Comparison of ENCODE assay signal across 34 mouse cellular contexts in the genomic region with DNA sequence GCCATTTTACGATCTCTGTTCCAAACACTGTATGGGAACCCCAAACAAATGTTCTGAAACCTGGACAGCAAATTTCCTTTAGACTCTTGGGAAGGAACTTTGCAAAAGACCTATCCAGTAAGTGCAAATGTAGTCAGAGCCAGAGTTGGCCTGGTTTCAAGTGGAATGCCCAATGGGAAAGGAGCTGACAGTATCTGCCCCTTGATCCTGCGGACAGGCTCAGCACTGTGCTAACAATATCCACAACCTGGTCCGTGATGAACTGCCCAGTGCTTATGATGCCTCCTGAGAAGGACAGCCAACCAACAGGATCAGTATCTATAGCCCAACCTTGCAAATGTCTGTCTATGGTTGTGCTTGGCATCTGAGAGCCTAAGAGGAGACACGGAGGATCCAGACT. TPM values are rescaled to one million over a fixed set of nuclear protein-coding genes. Genes with fewer than 3 reads are reported as not detected.
DNase-seq lines count a peak whose midpoint lies in the region; ATAC-seq and TF ChIP-seq lines count a peak whose summit lies in the region.
"Had no signal": no experiment of that assay in that cellular context is flagged by ENCODE, and none has a peak within 500 bp of the region (broad histone marks: within the 10 kb centered on the region; RNA-seq: fewer than 3 reads in every experiment).

No protein-coding gene starts in this region.

- intact Hi-C loops in left cerebral cortex, adult 2 months (cut with DNase I): no loop called here

- TF ChIP-seq EP300 in liver, embryonic 14.5 days (IDR thresholded peaks at IDR 0.05; ENCODE audit: low read depth): no peak

- no peaks in the 10 kb centered on the region for H3K9me3 ChIP-seq in intestine, embryonic 16.5 days (ENCODE audit: control insufficient read depth, low read length)
- no peaks in the 10 kb centered on the region for H3K9me3 ChIP-seq in intestine, postnatal 0 days (ENCODE audit: control insufficient read depth)
- no peaks in the 10 kb centered on the region for H3K9me3 ChIP-seq in liver, embryonic 14.5 days (ENCODE audit: control insufficient read depth, low read length)
- no peaks in the 10 kb centered on the region for H3K9me3 ChIP-seq in liver, embryonic 12.5 days (replicated peaks)
- no peaks in the 10 kb centered on the region for H3K9me3 ChIP-seq in liver, embryonic 16.5 days (replicated peaks; ENCODE audit: control insufficient read depth, low read length)
- H3K9me3 ChIP-seq: embryonic facial prominence, embryonic 10.5 days; forebrain, embryonic 15.5 days; G1E; heart, embryonic 13.5 days; hindbrain, embryonic 12.5 days had no signal

- no peak for ATAC-seq in intestine, embryonic 16.5 days
- no peak for ATAC-seq in intestine, postnatal 0 days
- ATAC-seq in liver, embryonic 14.5 days (ENCODE audit: insufficient read depth): no peak
- no peak for ATAC-seq in liver, embryonic 12.5 days
- peak; percentile 61 for ATAC-seq in liver, embryonic 16.5 days (ENCODE audit: low read depth)
- ATAC-seq: forebrain, embryonic 15.5 days; Patski had no signal

- H3K4me3 ChIP-seq in intestine, embryonic 16.5 days (ENCODE audit: low read length): no peak overlapping the region
- H3K4me3 ChIP-seq in intestine, postnatal 0 days (ENCODE audit: low read depth, low read length): no peak overlapping the region
- no peak overlapping the region for H3K4me3 ChIP-seq in liver, embryonic 14.5 days (ENCODE audit: insufficient read depth in 1 of 2, low read depth in 2 of 2, low read length in 2 of 2)
- H3K4me3 ChIP-seq in liver, embryonic 12.5 days: no peak overlapping the region
- H3K4me3 ChIP-seq in liver, embryonic 16.5 days (ENCODE audit: low read depth, low read length): no peak overlapping the region
- H3K4me3 ChIP-seq in left cerebral cortex, adult 2 months: no peak overlapping the region
- H3K4me3 ChIP-seq: hindbrain, embryonic 12.5 days had no signal

- peaks cover 10% of the 10 kb centered on the region for H3K4me1 ChIP-seq in intestine, embryonic 16.5 days (ENCODE audit: control insufficient read depth, insufficient read depth, low read length)
- H3K4me1 ChIP-seq in intestine, postnatal 0 days (replicated peaks; ENCODE audit: control insufficient read depth, insufficient read depth, low read length): no peaks in the 10 kb centered on the region
- H3K4me1 ChIP-seq in liver, embryonic 14.5 days (replicated peaks; ENCODE audit: control insufficient read depth in 2 of 2, insufficient read depth in 2 of 2, low read length in 1 of 2): peaks cover 11 to 15% of the 10 kb centered on the region in 2 experiments
- H3K4me1 ChIP-seq in liver, embryonic 12.5 days: peaks cover 36% of the 10 kb centered on the region
- peaks cover 22% of the 10 kb centered on the region for H3K4me1 ChIP-seq in liver, embryonic 16.5 days (ENCODE audit: control insufficient read depth, low read depth, low read length)

- no peak for TF ChIP-seq CTCF in intestine, postnatal 0 days (IDR thresholded peaks at IDR 0.05; ENCODE audit: low read depth)
- TF ChIP-seq CTCF in liver, embryonic 14.5 days (IDR thresholded peaks at IDR 0.05; ENCODE audit: low read depth): no peak
- TF ChIP-seq CTCF in left cerebral cortex, adult 2 months (IDR thresholded peaks at IDR 0.05): no peak

- no peaks in the 10 kb centered on the region for H3K27me3 ChIP-seq in intestine, embryonic 16.5 days (replicated peaks; ENCODE audit: control insufficient read depth, insufficient read depth, low read length)
- no peaks in the 10 kb centered on the region for H3K27me3 ChIP-seq in intestine, postnatal 0 days (replicated peaks; ENCODE audit: control insufficient read depth, insufficient read depth, low read length)
- no peaks in the 10 kb centered on the region for H3K27me3 ChIP-seq in liver, embryonic 14.5 days (ENCODE audit: control insufficient read depth, insufficient read depth, low read length)
- no peaks in the 10 kb centered on the region for H3K27me3 ChIP-seq in liver, embryonic 12.5 days (replicated peaks)
- H3K27me3 ChIP-seq in liver, embryonic 16.5 days (ENCODE audit: control insufficient read depth, insufficient read depth, low read depth, low read length): no peaks in the 10 kb centered on the region
- H3K27me3 ChIP-seq: CH12.LX; forebrain, embryonic 15.5 days; heart, embryonic 13.5 days; hindbrain, embryonic 12.5 days; Patski had no signal

- H3K4me2 ChIP-seq in intestine, embryonic 16.5 days (ENCODE audit: low read depth, low read length): no peak overlapping the region
- H3K4me2 ChIP-seq in intestine, postnatal 0 days (replicated peaks; ENCODE audit: low read depth): no peak overlapping the region; the same call in 1 of the 2 replicates
- peak overlapping the region; percentile 68; the same call in 1 of the 2 replicates for H3K4me2 ChIP-seq in liver, embryonic 14.5 days (ENCODE audit: low read depth)
- no peak overlapping the region for H3K4me2 ChIP-seq in liver, embryonic 12.5 days
- no peak overlapping the region for H3K4me2 ChIP-seq in liver, embryonic 16.5 days (ENCODE audit: low read depth, low read length)

- no peak for DNase-seq in liver, embryonic 14.5 days (ENCODE audit: low read depth in 3 of 3, low spot score in 3 of 3)
- DNase-seq in kidney, postnatal 10 days: peak; percentile 28
- DNase-seq in left cerebral cortex, adult 2 months (ENCODE audit: extremely low spot score in 1 of 2, low spot score in 2 of 2): no peak
- DNase-seq: B cell, adult 2 months; cerebellum, adult 11 months; gastrocnemius, postnatal 10 days; heart, adult 18-20 months; layer of hippocampus, adult 9-11 months; lung, postnatal 4 days; midbrain, embryonic 14.5 days; right cerebral cortex, postnatal 14 days; thymus, adult 2 months; thymus, postnatal 4 days had no signal

- H3K36me3 ChIP-seq in intestine, embryonic 16.5 days (ENCODE audit: control insufficient read depth, insufficient read depth, low read length): no peaks in the 10 kb centered on the region
- H3K36me3 ChIP-seq in intestine, postnatal 0 days (ENCODE audit: control insufficient read depth, insufficient read depth): peaks cover 7% of the 10 kb centered on the region; the same call in 1 of the 2 replicates
- H3K36me3 ChIP-seq in liver, embryonic 14.5 days (replicated peaks; ENCODE audit: control insufficient read depth, insufficient read depth, low read depth): peaks cover 11% of the 10 kb centered on the region
- peaks cover 63% of the 10 kb centered on the region for H3K36me3 ChIP-seq in liver, embryonic 12.5 days
- H3K36me3 ChIP-seq in liver, embryonic 16.5 days (ENCODE audit: control insufficient read depth, insufficient read depth): peaks cover 5% of the 10 kb centered on the region
- H3K36me3 ChIP-seq: forebrain, embryonic 15.5 days had no signal

- 0 out of 2 replicates have a peak overlapping the region, but pooled peaks have one; percentile 68 for H3K27ac ChIP-seq in intestine, embryonic 16.5 days (ENCODE audit: low read length)
- no peak overlapping the region for H3K27ac ChIP-seq in intestine, postnatal 0 days (ENCODE audit: low read depth, low read length)
- H3K27ac ChIP-seq in liver, embryonic 14.5 days: no peak overlapping the region
- H3K27ac ChIP-seq in liver, embryonic 12.5 days: no peak overlapping the region
- H3K27ac ChIP-seq in liver, embryonic 16.5 days (ENCODE audit: low read length): peak overlapping the region; percentile 60; the same call in 1 of the 2 replicates
- no peak overlapping the region for H3K27ac ChIP-seq in left cerebral cortex, adult 2 months
- H3K27ac ChIP-seq: embryonic facial prominence, embryonic 10.5 days; hindbrain, embryonic 12.5 days had no signal

- no peak overlapping the region for H3K9ac ChIP-seq in intestine, embryonic 16.5 days (ENCODE audit: low read depth, low read length)
- H3K9ac ChIP-seq in intestine, postnatal 0 days (ENCODE audit: low read depth, low read length): no peak overlapping the region
- H3K9ac ChIP-seq in liver, embryonic 14.5 days (replicated peaks): no peak overlapping the region
- H3K9ac ChIP-seq in liver, embryonic 12.5 days: no peak overlapping the region
- H3K9ac ChIP-seq in liver, embryonic 16.5 days (ENCODE audit: low read depth, low read length): no peak overlapping the region
- H3K9ac ChIP-seq: forebrain, embryonic 15.5 days; hindbrain, embryonic 12.5 days had no signal

- 86% methylated on average over 4 of the region's 4 CpGs for WGBS in intestine, embryonic 16.5 days
- WGBS in intestine, postnatal 0 days: 84% methylated on average over 4 of the region's 4 CpGs
- 80% methylated on average over 4 of the region's 4 CpGs for WGBS in liver, embryonic 14.5 days (ENCODE audit: insufficient replicate concordance)
- WGBS in liver, embryonic 12.5 days (ENCODE audit: insufficient replicate concordance): 82% methylated on average over 4 of the region's 4 CpGs
- WGBS in liver, embryonic 16.5 days (ENCODE audit: insufficient replicate concordance): 69% methylated on average over 4 of the region's 4 CpGs

RNA-seq across cellular contexts. Expression of a gene that starts 12.0 kb away (rescaled TPM):
- 31.0 and 31.6 TPM in 2 replicates for polyA plus RNA-seq in intestine, embryonic 16.5 days (2015; fragmentation: Nextera tagmentation; extraction: Ambion mirVana)
- 14.0 and 14.7 TPM in 2 replicates for polyA plus RNA-seq in intestine, postnatal 0 days (2015; fragmentation: Nextera tagmentation; extraction: Ambion mirVana)
- polyA plus RNA-seq in liver, embryonic 14.5 days (2012; rRNA removed): 20.3 and 25.6 TPM in 2 replicates
- 23.5 and 24.8 TPM in 2 replicates for polyA plus RNA-seq in liver, embryonic 14.5 days (2014; fragmentation: Nextera tagmentation; extraction: Ambion mirVana)
- polyA plus RNA-seq in liver, embryonic 12.5 days (2016; fragmentation: Nextera tagmentation; extraction: Ambion mirVana): 31.1 and 33.3 TPM in 2 replicates
- polyA plus RNA-seq in liver, embryonic 16.5 days (2015; fragmentation: Nextera tagmentation; extraction: Ambion mirVana): 27.2 and 27.3 TPM in 2 replicates
- total RNA-seq in left cerebral cortex, adult 2 months (2021): 10 to 100 TPM; 11.9 to 14.6 TPM

RNA-seq across cellular contexts. Expression of a gene that starts 12.2 kb away (rescaled TPM):
- polyA plus RNA-seq in intestine, embryonic 16.5 days (2015; fragmentation: Nextera tagmentation; extraction: Ambion mirVana): 118 and 129 TPM in 2 replicates
- 119 and 122 TPM in 2 replicates for polyA plus RNA-seq in intestine, postnatal 0 days (2015; fragmentation: Nextera tagmentation; extraction: Ambion mirVana)
- polyA plus RNA-seq in liver, embryonic 14.5 days (2012; rRNA removed): 15.1 and 25.9 TPM in 2 replicates
- 54.3 and 54.9 TPM in 2 replicates for polyA plus RNA-seq in liver, embryonic 14.5 days (2014; fragmentation: Nextera tagmentation; extraction: Ambion mirVana)
- 95.2 and 97.9 TPM in 2 replicates for polyA plus RNA-seq in liver, embryonic 12.5 days (2016; fragmentation: Nextera tagmentation; extraction: Ambion mirVana)
- 50.7 and 54.4 TPM in 2 replicates for polyA plus RNA-seq in liver, embryonic 16.5 days (2015; fragmentation: Nextera tagmentation; extraction: Ambion mirVana)
- 10 to 100 TPM; 61.2 to 67.2 TPM for total RNA-seq in left cerebral cortex, adult 2 months (2021)

RNA-seq across cellular contexts. Expression of a gene that starts 34.1 kb away (rescaled TPM):
- polyA plus RNA-seq in intestine, embryonic 16.5 days (2015; fragmentation: Nextera tagmentation; extraction: Ambion mirVana): not detected in 2 replicates
- not detected in 2 replicates for polyA plus RNA-seq in intestine, postnatal 0 days (2015; fragmentation: Nextera tagmentation; extraction: Ambion mirVana)
- polyA plus RNA-seq in liver, embryonic 14.5 days (2012; rRNA removed): 0.17 TPM in 1 of 2 replicates, not detected in the other
- 0.16 TPM in 1 of 2 replicates, not detected in the other for polyA plus RNA-seq in liver, embryonic 14.5 days (2014; fragmentation: Nextera tagmentation; extraction: Ambion mirVana)
- polyA plus RNA-seq in liver, embryonic 12.5 days (2016; fragmentation: Nextera tagmentation; extraction: Ambion mirVana): 0.19 and 0.25 TPM in 2 replicates
- polyA plus RNA-seq in liver, embryonic 16.5 days (2015; fragmentation: Nextera tagmentation; extraction: Ambion mirVana): not detected in 2 replicates
- not detected for total RNA-seq in left cerebral cortex, adult 2 months (2021)
- total RNA-seq: adrenal gland, postnatal 36 days; CH12.LX; gastrocnemius, postnatal 10 days; heart, adult 18-20 months; heart, postnatal 25 days; left cerebral cortex, adult 18-20 months; left cerebral cortex, postnatal 36 days; megakaryocyte-erythroid progenitor cell, adult 5-6 weeks had no signal
- polyA plus RNA-seq: forebrain, embryonic 15.5 days; G1E; heart, embryonic 13.5 days; hindbrain, embryonic 12.5 days; large intestine, adult 2 months; limb, embryonic 14.5 days; lung, embryonic 16.5 days; neural tube, embryonic 11.5 days; thymus, adult 2 months had no signal

RNA-seq across cellular contexts. Expression of a gene that starts 45.6 kb away (rescaled TPM):
- 24.4 and 59.9 TPM in 2 replicates for polyA plus RNA-seq in intestine, embryonic 16.5 days (2015; fragmentation: Nextera tagmentation; extraction: Ambion mirVana)
- 0.55 and 1.6 TPM in 2 replicates for polyA plus RNA-seq in intestine, postnatal 0 days (2015; fragmentation: Nextera tagmentation; extraction: Ambion mirVana)
- polyA plus RNA-seq in liver, embryonic 14.5 days (2012; rRNA removed): 1,135 and 1,143 TPM in 2 replicates
- polyA plus RNA-seq in liver, embryonic 14.5 days (2014; fragmentation: Nextera tagmentation; extraction: Ambion mirVana): 1,052 and 1,153 TPM in 2 replicates
- 184 and 190 TPM in 2 replicates for polyA plus RNA-seq in liver, embryonic 12.5 days (2016; fragmentation: Nextera tagmentation; extraction: Ambion mirVana)
- 5,304 and 6,290 TPM in 2 replicates for polyA plus RNA-seq in liver, embryonic 16.5 days (2015; fragmentation: Nextera tagmentation; extraction: Ambion mirVana)
- total RNA-seq in left cerebral cortex, adult 2 months (2021): not detected
- total RNA-seq: CH12.LX; left cerebral cortex, adult 18-20 months; left cerebral cortex, postnatal 36 days; megakaryocyte-erythroid progenitor cell, adult 5-6 weeks had no signal
- polyA plus RNA-seq: cortical plate, adult 2 months; embryonic facial prominence, embryonic 10.5 days; forebrain, embryonic 15.5 days; hindbrain, embryonic 12.5 days; midbrain, embryonic 14.5 days; neural tube, embryonic 11.5 days; Patski had no signal

Comparison
In these comparisons a context has a peak if more than half of its experiments do, and no peak if none do; other contexts are left out.
1. H3K27ac ChIP-seq: peak in intestine, embryonic 16.5 days (single experiment) and liver, embryonic 16.5 days (single experiment); none in intestine, postnatal 0 days (single experiment), liver, embryonic 14.5 days (single experiment), liver, embryonic 12.5 days (single experiment) and left cerebral cortex, adult 2 months (single experiment).